27 mouse cellular contexts compared by ENCODE assay signal in the genomic region with DNA sequence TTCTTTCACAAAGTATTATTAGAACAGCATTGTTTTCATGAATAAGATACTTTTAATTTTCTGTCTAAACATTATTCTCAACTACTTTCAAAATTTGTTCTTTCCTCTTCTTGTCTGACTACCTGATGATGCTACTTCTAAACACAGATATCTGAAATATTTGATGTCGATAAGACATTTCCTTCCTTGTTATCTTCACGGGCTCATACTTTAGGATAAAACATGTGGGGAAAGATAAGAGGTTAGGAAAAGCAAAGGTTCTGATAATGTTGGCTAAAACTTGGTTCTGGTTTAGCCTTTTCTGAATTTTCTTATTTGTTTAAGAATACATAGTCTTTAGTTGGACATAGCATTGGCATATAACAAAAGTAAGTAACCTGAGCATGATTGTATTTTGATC.
"Had no signal": no experiment of that assay in that cellular context is flagged by ENCODE, and none has a peak within 500 bp of the region (broad histone marks: within the 10 kb centered on the region; RNA-seq: fewer than 3 reads in every experiment).

No protein-coding gene starts in this region.

- H3K27ac ChIP-seq: limb, embryonic 10.5 days; limb, embryonic 12.5 days; limb, embryonic 13.5 days; limb, embryonic 15.5 days; liver, embryonic 12.5 days; liver, embryonic 13.5 days; liver, embryonic 14.5 days; liver, embryonic 15.5 days; lung, embryonic 15.5 days; macrophage; midbrain, embryonic 10.5 days; midbrain, embryonic 12.5 days; midbrain, embryonic 13.5 days; midbrain, embryonic 15.5 days had no signal

- H3K9ac ChIP-seq: limb, embryonic 12.5 days; limb, embryonic 13.5 days; limb, embryonic 15.5 days; liver, embryonic 12.5 days; liver, embryonic 13.5 days; liver, embryonic 14.5 days; liver, embryonic 15.5 days; liver, postnatal 0 days; lung, embryonic 14.5 days; lung, embryonic 15.5 days; midbrain, embryonic 12.5 days; midbrain, embryonic 13.5 days; midbrain, embryonic 15.5 days had no signal

- H3K4me3 ChIP-seq: limb, embryonic 10.5 days; limb, embryonic 12.5 days; limb, embryonic 13.5 days; limb, embryonic 15.5 days; liver, embryonic 12.5 days; liver, embryonic 13.5 days; liver, embryonic 15.5 days; lung, embryonic 15.5 days; megakaryocyte, embryonic 14.5 days; midbrain, embryonic 10.5 days; midbrain, embryonic 12.5 days; midbrain, embryonic 13.5 days; midbrain, embryonic 15.5 days; myocyte had no signal

- H3K9me3 ChIP-seq: limb, embryonic 10.5 days; limb, embryonic 12.5 days; limb, embryonic 13.5 days; limb, embryonic 15.5 days; liver, embryonic 12.5 days; liver, embryonic 13.5 days; liver, embryonic 15.5 days; lung, embryonic 15.5 days; megakaryocyte, embryonic 14.5 days; midbrain, embryonic 10.5 days; midbrain, embryonic 12.5 days; midbrain, embryonic 13.5 days; midbrain, embryonic 15.5 days had no signal

- H3K36me3 ChIP-seq: limb, embryonic 10.5 days; limb, embryonic 12.5 days; limb, embryonic 13.5 days; limb, embryonic 15.5 days; liver, embryonic 12.5 days; liver, embryonic 13.5 days; liver, embryonic 15.5 days; lung, embryonic 15.5 days; midbrain, embryonic 10.5 days; midbrain, embryonic 12.5 days; midbrain, embryonic 13.5 days; midbrain, embryonic 15.5 days had no signal

- DNase-seq: left cerebral cortex, postnatal 4 days; liver; liver, embryonic 13.5 days; liver, postnatal 0 days; lung, adult 18-20 months; lung, adult 2 months; lung, embryonic 14.5 days; lung, postnatal 10 days; lung, postnatal 14 days; lung, postnatal 36 days; lung, postnatal 4 days; midbrain, embryonic 14.5 days had no signal

- H3K27me3 ChIP-seq: limb, embryonic 12.5 days; limb, embryonic 13.5 days; limb, embryonic 15.5 days; liver, embryonic 12.5 days; liver, embryonic 13.5 days; liver, embryonic 15.5 days; lung, embryonic 15.5 days; megakaryocyte, embryonic 14.5 days; midbrain, embryonic 12.5 days; midbrain, embryonic 13.5 days; midbrain, embryonic 15.5 days had no signal

- H3K4me1 ChIP-seq: limb, embryonic 12.5 days; limb, embryonic 13.5 days; limb, embryonic 15.5 days; liver, embryonic 12.5 days; liver, embryonic 13.5 days; liver, embryonic 15.5 days; lung, embryonic 15.5 days; megakaryocyte, embryonic 14.5 days; midbrain, embryonic 10.5 days; midbrain, embryonic 12.5 days; midbrain, embryonic 13.5 days; midbrain, embryonic 15.5 days had no signal
